Comparison of ENCODE assay signal across 8 mouse cellular contexts in the genomic region with DNA sequence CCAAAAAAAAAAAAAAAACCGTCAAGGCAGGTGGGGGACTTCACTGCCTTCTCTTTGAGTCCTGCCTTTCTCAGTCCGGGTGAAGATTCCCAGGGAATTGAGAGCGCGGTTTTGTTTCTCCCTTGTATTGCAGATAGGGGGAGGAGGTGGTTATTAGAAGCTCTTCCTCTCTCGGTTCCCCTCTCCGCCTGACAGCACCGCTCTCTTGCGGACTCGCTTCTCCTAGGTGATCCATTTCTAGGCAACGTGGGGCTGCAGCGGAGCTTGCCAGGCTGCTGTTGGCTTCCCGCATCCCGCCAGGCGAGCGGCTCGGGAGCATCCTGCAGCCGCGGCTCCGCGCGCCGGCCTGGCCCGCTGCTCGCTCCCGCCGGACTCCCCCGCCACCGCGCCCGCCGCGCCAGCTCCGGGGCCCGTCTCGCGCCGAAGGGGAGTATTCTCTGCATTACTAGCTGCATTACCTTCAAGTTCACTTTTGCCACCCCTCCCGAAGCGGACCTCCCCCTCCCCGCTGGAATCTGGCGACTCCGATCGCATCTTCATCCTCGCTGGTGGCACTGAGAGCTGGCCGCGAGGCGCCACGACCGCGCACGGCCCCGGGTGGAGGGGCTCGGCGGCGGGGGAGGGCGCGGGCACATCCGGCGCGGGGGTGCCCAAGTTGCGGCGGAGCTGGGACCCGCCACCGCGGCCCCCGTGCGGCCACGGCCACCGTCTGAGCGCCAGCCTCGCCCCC. TPM values are rescaled to one million over a fixed set of nuclear protein-coding genes. Genes with fewer than 3 reads are reported as not detected.
DNase-seq lines count a peak whose midpoint lies in the region; ATAC-seq and TF ChIP-seq lines count a peak whose summit lies in the region.

Gene Grid2 (plus strand): TSS at position 51 of the 730 bp plus-strand sequence.

- TF ChIP-seq POLR2A in heart, adult 2 months (IDR thresholded peaks at IDR 0.05; ENCODE audit: insufficient read depth, low read depth, low read length) = no peak
- 0 out of 2 replicates have a peak, but pooled peaks have one; percentile 18 for TF ChIP-seq POLR2A in olfactory bulb, adult 2 months (IDR thresholded peaks at IDR 0.05; ENCODE audit: insufficient read depth, low read depth, low read length)

- no peaks in the 10 kb centered on the region for H3K36me3 ChIP-seq in heart, adult 2 months (ENCODE audit: control insufficient read depth, insufficient read depth, low read length)
- H3K36me3 ChIP-seq in forebrain, embryonic 16.5 days (ENCODE audit: control insufficient read depth, insufficient read depth) = no peaks in the 10 kb centered on the region
- no peaks in the 10 kb centered on the region for H3K36me3 ChIP-seq in intestine, postnatal 0 days (ENCODE audit: control insufficient read depth, insufficient read depth)

- no peak for TF ChIP-seq CTCF in heart, adult 2 months (IDR thresholded peaks at IDR 0.05)
- TF ChIP-seq CTCF in intestine, postnatal 0 days (IDR thresholded peaks at IDR 0.05; ENCODE audit: low read depth) = peak; percentile 13; the same call in 1 of the 2 replicates
- TF ChIP-seq CTCF in olfactory bulb, adult 2 months (IDR thresholded peaks at IDR 0.05; ENCODE audit: insufficient read depth, low read depth, low read length) = no peak

- under 1% methylated on average over 71 of the region's 71 CpGs for WGBS in heart, adult 2 months
- under 1% methylated on average over 70 of the region's 71 CpGs for WGBS in forebrain, embryonic 16.5 days
- under 1% methylated on average over 71 of the region's 71 CpGs for WGBS in intestine, postnatal 0 days
- under 1% methylated on average over 69 of the region's 71 CpGs for WGBS in olfactory bulb, adult 2 months

- no peak within 1 kb of the TSS for H3K9ac ChIP-seq in heart, adult 2 months (ENCODE audit: low read depth, low read length)
- H3K9ac ChIP-seq in forebrain, embryonic 16.5 days (replicated peaks; ENCODE audit: low read depth, low read length) = peak within 1 kb of the TSS; percentile 75
- H3K9ac ChIP-seq in intestine, postnatal 0 days (ENCODE audit: low read depth, low read length) = no peak within 1 kb of the TSS

- no peak for TF ChIP-seq EP300 in heart, adult 2 months (IDR thresholded peaks at IDR 0.05; ENCODE audit: insufficient read depth, low read depth, low read length)

- H3K4me2 ChIP-seq in forebrain, embryonic 16.5 days (ENCODE audit: low read length) = peak within 1 kb of the TSS; percentile 97
- H3K4me2 ChIP-seq in intestine, postnatal 0 days (replicated peaks; ENCODE audit: low read depth) = peak within 1 kb of the TSS; percentile 90

- no peaks in the 10 kb centered on the region for H3K79me2 ChIP-seq in heart, adult 2 months (replicated peaks; ENCODE audit: control insufficient read depth, insufficient read depth, low read length)

- H3K9me3 ChIP-seq in forebrain, embryonic 16.5 days (ENCODE audit: control insufficient read depth, low read length) = no peaks in the 10 kb centered on the region
- no peaks in the 10 kb centered on the region for H3K9me3 ChIP-seq in intestine, postnatal 0 days (ENCODE audit: control insufficient read depth)

- H3K27me3 ChIP-seq in heart, adult 2 months (ENCODE audit: control insufficient read depth, insufficient read depth, low read length) = peaks cover 12% of the 10 kb centered on the region
- no peaks in the 10 kb centered on the region for H3K27me3 ChIP-seq in forebrain, embryonic 16.5 days (replicated peaks; ENCODE audit: control insufficient read depth, insufficient read depth, low read length)
- H3K27me3 ChIP-seq in intestine, postnatal 0 days (replicated peaks; ENCODE audit: control insufficient read depth, insufficient read depth, low read length) = peaks cover 31% of the 10 kb centered on the region; the same call in 1 of the 2 replicates

- intact Hi-C loops in heart, adult 2 months (cut with DNase I) = no loop called here
- intact Hi-C loops in heart, postnatal 25 days (cut with DNase I) = no loop called here

- no peak within 1 kb of the TSS for H3K27ac ChIP-seq in heart, adult 2 months
- H3K27ac ChIP-seq in forebrain, embryonic 16.5 days (ENCODE audit: low read length) = peak within 1 kb of the TSS; percentile 15; the same call in 1 of the 2 replicates
- no peak within 1 kb of the TSS for H3K27ac ChIP-seq in intestine, postnatal 0 days (ENCODE audit: low read depth, low read length)
- H3K27ac ChIP-seq in olfactory bulb, adult 2 months (ENCODE audit: insufficient read depth, low read depth, low read length) = no peak within 1 kb of the TSS

- peak within 1 kb of the TSS; percentile 14 for H3K4me3 ChIP-seq in heart, adult 2 months
- H3K4me3 ChIP-seq in forebrain, embryonic 16.5 days (replicated peaks; ENCODE audit: low read length) = peak within 1 kb of the TSS; percentile 81
- peak within 1 kb of the TSS; percentile 59 for H3K4me3 ChIP-seq in intestine, postnatal 0 days (ENCODE audit: low read depth, low read length)
- H3K4me3 ChIP-seq in olfactory bulb, adult 2 months (ENCODE audit: insufficient read depth, low read depth, low read length) = peak within 1 kb of the TSS; percentile 55

- peak; percentile 79 for ATAC-seq in forebrain, embryonic 16.5 days
- no peak for ATAC-seq in intestine, postnatal 0 days

- no peaks in the 10 kb centered on the region for H3K4me1 ChIP-seq in heart, adult 2 months (ENCODE audit: control insufficient read depth, insufficient read depth, low read length)
- H3K4me1 ChIP-seq in forebrain, embryonic 16.5 days (replicated peaks; ENCODE audit: control insufficient read depth, insufficient read depth, low read length) = peaks cover 11% of the 10 kb centered on the region; the same call in 1 of the 2 replicates
- no peaks in the 10 kb centered on the region for H3K4me1 ChIP-seq in intestine, postnatal 0 days (replicated peaks; ENCODE audit: control insufficient read depth, insufficient read depth, low read length)
- H3K4me1 ChIP-seq in olfactory bulb, adult 2 months (ENCODE audit: control insufficient read depth, insufficient read depth, low read length) = peaks cover 8% of the 10 kb centered on the region; the same call in 1 of the 2 replicates

- peak; percentile 3 to 17 for DNase-seq in heart, adult 2 months
- DNase-seq in heart, postnatal 25 days (ENCODE audit: low spot score) = no peak
- DNase-seq in cerebellum, adult 18-20 months = peak; percentile 75 to 84
- DNase-seq in liver = peak; percentile 3
- no peak for DNase-seq in thymus, postnatal 14 days

RNA-seq across cellular contexts. Expression of gene Grid2, which starts in this region (rescaled TPM):
- total RNA-seq in heart, adult 2 months (2021) = under 1 TPM in 1 of 2 experiments, not detected in 1; 0.05 TPM
- 0.08 TPM in 1 of 2 replicates, not detected in the other for polyA plus RNA-seq in heart, adult 2 months (2012; rRNA removed)
- under 1 TPM in 1 of 2 experiments, not detected in 1; 0.22 TPM for total RNA-seq in heart, postnatal 25 days (2021)
- polyA plus RNA-seq in forebrain, embryonic 16.5 days (2015; fragmentation: Nextera tagmentation; extraction: Ambion mirVana) = 3.0 and 4.5 TPM in 2 replicates
- 0.40 and 0.44 TPM in 2 replicates for polyA plus RNA-seq in intestine, postnatal 0 days (2015; fragmentation: Nextera tagmentation; extraction: Ambion mirVana)
- polyA plus RNA-seq in olfactory bulb, adult 2 months (2012; ENCODE audit: insufficient read depth, insufficient read length, low replicate concordance, missing spikeins) = not detected in 2 replicates

Comparison
In these comparisons a context has a peak if more than half of its experiments do, and no peak if none do; other contexts are left out.
1. Peak in DNase-seq and H3K4me3 ChIP-seq in heart, adult 2 months; RNA of the gene not detected or under 1 TPM.
2. DNase-seq: peak in cerebellum, adult 18-20 months (2 of 2) and liver (single experiment); none in heart, postnatal 25 days (single experiment) and thymus, postnatal 14 days (single experiment).
3. H3K4me3 ChIP-seq: peak in every context shown above with its lines; median percentile 81 in forebrain, embryonic 16.5 days; 59 in intestine, postnatal 0 days; 55 in olfactory bulb, adult 2 months; 14 in heart, adult 2 months.